Mouse (Mus musculus): ENCODE results near the gene Slc2a5. TPM values are rescaled to one million over a fixed set of nuclear protein-coding genes. Genes with fewer than 3 reads are reported as not detected.

Gene Slc2a5
- total and polyA plus RNA-seq, 3 experiments, result 0.90 to 10.5 (median 9.9) TPM

- DNase-seq, result no peak
Observed at GRCm38 (mm10) chr4:150105671-150106070, 13.4 kb upstream of the Slc2a5 start.

- no peak for DNase-seq
Observed at GRCm38 (mm10) chr4:150106637-150107036, 12.4 kb upstream of the Slc2a5 start.

- DNase-seq, result no peak
Observed at GRCm38 (mm10) chr4:150109636-150110035, 9.4 kb upstream of the Slc2a5 start.

- no peak for DNase-seq
Observed at GRCm38 (mm10) chr4:150110373-150110772, 8.7 kb upstream of the Slc2a5 start.

- DNase-seq, result peak; percentile 60
Observed at GRCm38 (mm10) chr4:150112867-150113266, 6.2 kb upstream of the Slc2a5 start.

GRCm38 (mm10) chr4:150114505-150115061 is 4.5 kb upstream of the Slc2a5 start:
- DNase-seq, result no peak

GRCm38 (mm10) chr4:150117311-150117710 is 1.8 kb upstream of the Slc2a5 start:
- no peak for DNase-seq

- no peak for DNase-seq
Observed at GRCm38 (mm10) chr4:150118163-150118562, 920 bp upstream of the Slc2a5 start.

- DNase-seq, result peak; percentile 35
Observed at GRCm38 (mm10) chr4:150119640-150120039, 557 bp downstream of the Slc2a5 start.

- DNase-seq, result no peak
Observed at GRCm38 (mm10) chr4:150120173-150120833, 1.2 kb downstream of the Slc2a5 start.

GRCm38 (mm10) chr4:150121430-150121829 is 2.3 kb downstream of the Slc2a5 start:
- DNase-seq, result no peak

GRCm38 (mm10) chr4:150122476-150122875 is 3.4 kb downstream of the Slc2a5 start:
- no peak for DNase-seq

- DNase-seq, result no peak
Observed at GRCm38 (mm10) chr4:150126373-150126772, 7.3 kb downstream of the Slc2a5 start.

- no peak for DNase-seq
Observed at GRCm38 (mm10) chr4:150127894-150128293, 8.8 kb downstream of the Slc2a5 start.

GRCm38 (mm10) chr4:150128571-150128970 is 9.5 kb downstream of the Slc2a5 start:
- no peak for DNase-seq

- no peak for DNase-seq
Observed at GRCm38 (mm10) chr4:150130661-150131060, 11.6 kb downstream of the Slc2a5 start.

- peak; percentile 60 for DNase-seq
Observed at GRCm38 (mm10) chr4:150132692-150133271, 13.7 kb downstream of the Slc2a5 start.

- no peak for DNase-seq
Observed at GRCm38 (mm10) chr4:150135254-150135653, 16.2 kb downstream of the Slc2a5 start.

GRCm38 (mm10) chr4:150136693-150137092 is 17.6 kb downstream of the Slc2a5 start:
- peak; percentile 73 for DNase-seq

- DNase-seq, result no peak
Observed at GRCm38 (mm10) chr4:150137368-150138083, 18.4 kb downstream of the Slc2a5 start.

GRCm38 (mm10) chr4:150138084-150138543 is 19.0 kb downstream of the Slc2a5 start:
- peak; percentile 91 for DNase-seq

GRCm38 (mm10) chr4:150139090-150139489 is 20.0 kb downstream of the Slc2a5 start:
- no peak for DNase-seq

GRCm38 (mm10) chr4:150140346-150140745 is 21.3 kb downstream of the Slc2a5 start:
- DNase-seq, result no peak

Data from adrenal gland, adult 2 months (tissue).